Mouse (Mus musculus): ENCODE measurements around the gene Aifm2. TPM values are rescaled to one million over a fixed set of nuclear protein-coding genes. Genes with fewer than 3 reads are reported as not detected.

The Aifm2 gene
- polyA plus RNA-seq (2012; rRNA removed): 188 and 194 TPM in 2 replicates

- peak; percentile 59 for DNase-seq (ENCODE audit: low spot score)
Measured at GRCm38 (mm10) chr10:61714771-61715461, at the start of gene Aifm2. Gene Aifm2, plus strand, starts transcription at chr10:61715263.

- DNase-seq (ENCODE audit: low spot score): no peak
Measured at GRCm38 (mm10) chr10:61665651-61666050, 49.4 kb upstream of the Aifm2 start.

- DNase-seq (ENCODE audit: low spot score): no peak
Measured at GRCm38 (mm10) chr10:61669289-61669688, 45.8 kb upstream of the Aifm2 start.

GRCm38 (mm10) chr10:61669896-61670295 lies 45.2 kb upstream of the Aifm2 start:
- DNase-seq (ENCODE audit: low spot score): no peak

- DNase-seq (ENCODE audit: low spot score): no peak
Measured at GRCm38 (mm10) chr10:61670758-61671157, 44.3 kb upstream of the Aifm2 start.

GRCm38 (mm10) chr10:61675935-61676334 lies 39.1 kb upstream of the Aifm2 start:
- no peak for DNase-seq (ENCODE audit: low spot score)

GRCm38 (mm10) chr10:61679545-61679944 lies 35.5 kb upstream of the Aifm2 start:
- DNase-seq (ENCODE audit: low spot score): no peak

GRCm38 (mm10) chr10:61680015-61680913 lies 34.8 kb upstream of the Aifm2 start, which contains the start of gene Sar1a:
Gene Sar1a, plus strand, starts transcription at chr10:61680299.
- peak; percentile 98 for DNase-seq (ENCODE audit: low spot score)

- DNase-seq (ENCODE audit: low spot score): no peak
Measured at GRCm38 (mm10) chr10:61689405-61689804, 25.7 kb upstream of the Aifm2 start.

- DNase-seq (ENCODE audit: low spot score): no peak
Measured at GRCm38 (mm10) chr10:61693563-61693962, 21.5 kb upstream of the Aifm2 start.

GRCm38 (mm10) chr10:61694870-61695670 lies 20.0 kb upstream of the Aifm2 start, which contains the start of gene Tysnd1:
Gene Tysnd1, plus strand, starts transcription at chr10:61695514.
- DNase-seq (ENCODE audit: low spot score): peak; percentile 89

- DNase-seq (ENCODE audit: low spot score): no peak
Measured at GRCm38 (mm10) chr10:61695703-61696559, 19.1 kb upstream of the Aifm2 start.

GRCm38 (mm10) chr10:61696560-61696823 lies 18.6 kb upstream of the Aifm2 start:
- DNase-seq (ENCODE audit: low spot score): no peak

- no peak for DNase-seq (ENCODE audit: low spot score)
Measured at GRCm38 (mm10) chr10:61697028-61697427, 18.0 kb upstream of the Aifm2 start.

- DNase-seq (ENCODE audit: low spot score): no peak
Measured at GRCm38 (mm10) chr10:61704663-61705062, 10.4 kb upstream of the Aifm2 start.

- DNase-seq (ENCODE audit: low spot score): no peak
Measured at GRCm38 (mm10) chr10:61706412-61707375, 8.4 kb upstream of the Aifm2 start.

- no peak for DNase-seq (ENCODE audit: low spot score)
Measured at GRCm38 (mm10) chr10:61713601-61714000, 1.5 kb upstream of the Aifm2 start.

- DNase-seq (ENCODE audit: low spot score): no peak
Measured at GRCm38 (mm10) chr10:61714146-61714545, 917 bp upstream of the Aifm2 start.

- no peak for DNase-seq (ENCODE audit: low spot score)
Measured at GRCm38 (mm10) chr10:61715462-61715837, 387 bp downstream of the Aifm2 start.
